Mouse (Mus musculus) retina, embryonic 14.5 days (tissue): ENCODE results near the gene 1700017B05Rik.

ENCODE experiments used
- DNase-seq: peaks from one replicate; pipeline ENCODE4 v3.0.0-alpha.2; 2015; ENCODE audit warnings: low spot score

Gene 1700017B05Rik

DNA sequence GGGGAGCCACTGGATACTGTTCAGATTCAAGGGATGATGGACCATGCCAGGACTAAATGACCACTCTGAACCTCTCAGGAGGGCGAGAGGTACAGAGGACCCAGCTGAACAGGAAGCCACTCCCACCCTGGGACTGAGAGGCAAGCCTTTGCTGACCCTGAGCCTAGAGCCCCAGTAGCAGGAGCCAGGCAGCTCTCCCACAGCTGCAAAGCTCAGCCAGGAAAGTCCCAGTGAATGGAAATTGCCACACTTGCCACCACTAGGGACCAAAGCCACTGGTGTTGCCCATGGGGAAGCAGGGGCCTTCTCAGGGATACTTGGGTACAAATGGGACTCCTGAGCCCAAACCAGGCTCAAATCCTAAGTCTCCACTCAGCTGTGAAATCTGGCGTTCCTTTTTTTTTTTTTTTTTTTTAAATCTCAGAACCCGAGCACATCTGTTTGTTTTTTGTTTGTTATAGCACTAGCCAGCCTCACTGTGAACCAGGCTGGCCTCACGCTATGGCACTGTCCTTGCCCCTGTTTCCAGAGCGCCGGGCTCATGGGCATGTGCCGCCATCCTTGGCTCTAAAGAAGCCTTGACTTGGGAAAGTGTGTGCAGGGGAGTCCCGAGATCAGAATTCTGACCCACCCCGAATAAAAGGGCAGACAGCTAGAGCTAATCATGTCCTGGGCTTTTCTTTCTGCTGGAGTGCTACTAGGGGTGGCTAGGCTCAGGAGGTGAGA lies 9.6 kb upstream of the 1700017B05Rik start:
- no peak for DNase-seq

DNA sequence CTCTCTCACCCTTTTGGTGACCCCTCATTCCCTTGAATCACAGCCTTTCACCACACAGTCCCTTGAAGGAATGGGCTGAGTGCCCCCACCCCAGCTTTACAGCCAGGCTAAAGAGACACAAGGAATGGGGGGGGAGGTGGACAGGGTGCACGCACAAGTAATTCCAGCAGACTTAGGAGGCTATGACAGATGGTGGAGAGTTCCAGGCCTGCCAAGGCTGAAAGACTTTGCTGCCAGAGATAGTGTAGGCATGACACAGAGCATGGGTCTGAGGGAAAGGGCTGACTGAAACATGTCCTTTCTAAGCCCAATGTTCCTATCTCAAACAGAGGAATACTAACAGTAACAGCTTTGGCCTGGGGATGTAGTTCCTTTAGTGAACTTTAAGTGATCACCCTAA lies 8.7 kb upstream of the 1700017B05Rik start:
- no peak for DNase-seq

DNA sequence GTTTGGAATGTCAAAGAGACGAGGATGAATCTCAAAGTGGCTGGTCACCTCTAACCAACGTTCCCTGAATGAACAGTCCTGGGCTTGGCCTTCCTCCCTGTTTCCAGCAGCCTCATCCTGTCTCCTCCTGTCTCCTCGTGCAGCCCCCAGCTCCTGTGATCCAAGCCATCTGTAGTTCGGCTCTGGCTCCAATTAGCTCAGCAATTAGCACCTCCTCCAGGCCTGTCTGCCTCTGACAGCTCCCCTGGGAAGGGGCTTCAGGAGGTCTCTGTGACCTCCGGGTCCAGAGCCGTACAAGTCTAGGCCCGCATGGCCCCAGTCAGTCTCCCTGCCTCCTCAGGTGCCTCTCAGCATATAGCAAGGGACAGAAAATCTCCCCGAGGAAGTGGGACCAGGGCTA lies 8.0 kb upstream of the 1700017B05Rik start:
- no peak for DNase-seq

DNA sequence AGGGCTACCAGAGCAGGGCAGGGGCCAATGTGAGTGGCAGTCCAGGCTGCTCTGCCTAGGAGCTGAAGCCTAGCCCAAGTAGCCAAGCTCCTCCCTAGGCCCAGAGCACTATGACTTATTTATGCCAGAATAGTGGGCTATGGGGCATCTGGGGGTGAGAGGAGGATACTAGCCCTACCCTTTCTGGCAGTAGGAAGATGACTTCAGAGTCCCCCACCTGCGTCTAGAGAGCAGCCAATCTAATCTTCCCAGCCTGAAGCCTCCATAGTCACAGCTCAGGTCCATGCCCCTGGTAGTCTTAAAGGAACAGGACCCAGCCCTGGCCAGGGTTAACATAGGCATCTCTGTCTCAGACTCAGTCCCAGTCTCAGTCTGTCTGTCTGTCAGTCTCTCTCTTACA lies 7.0 kb upstream of the 1700017B05Rik start:
- no peak for DNase-seq

DNA sequence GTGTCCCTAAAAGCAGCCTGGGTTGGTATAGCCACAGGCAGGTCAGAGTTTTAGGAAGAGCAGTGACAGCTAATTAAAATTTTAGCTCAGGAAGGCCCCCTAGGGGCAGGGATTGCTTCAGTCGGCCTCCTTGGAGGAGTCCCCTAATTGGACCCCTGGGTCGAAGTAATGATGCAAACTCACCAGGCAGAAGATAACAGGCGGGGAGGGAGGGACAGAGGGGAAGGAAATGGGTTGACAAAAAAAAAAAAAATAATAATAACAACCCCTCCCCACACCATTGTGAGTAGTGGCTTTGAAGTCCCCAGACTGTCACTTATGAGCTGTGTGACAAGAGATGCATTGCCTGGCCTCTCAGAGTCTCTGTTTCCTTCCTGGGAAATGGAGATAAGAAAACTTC lies 6.2 kb upstream of the 1700017B05Rik start:
- DNase-seq, result peak; percentile 76

DNA sequence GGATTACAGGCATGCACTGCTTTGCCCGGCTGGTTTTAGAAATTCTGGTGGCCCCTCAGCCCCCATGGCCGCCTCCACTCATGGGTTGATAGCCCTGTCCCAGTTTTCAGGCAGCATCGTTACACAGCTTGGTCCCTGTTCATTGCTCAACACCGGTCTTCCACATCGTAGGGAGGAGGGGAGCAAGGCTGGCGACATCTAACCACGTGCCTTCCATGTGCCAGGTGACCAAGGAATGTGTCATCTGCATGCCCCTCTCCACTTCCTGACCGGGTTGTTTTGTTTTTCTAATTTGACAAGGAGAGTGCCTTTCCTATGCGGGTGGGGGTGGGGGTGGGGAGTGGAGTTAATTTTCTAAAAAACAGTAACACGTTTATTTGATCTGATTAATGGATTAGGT lies 5.7 kb upstream of the 1700017B05Rik start:
- DNase-seq, result no peak

DNA sequence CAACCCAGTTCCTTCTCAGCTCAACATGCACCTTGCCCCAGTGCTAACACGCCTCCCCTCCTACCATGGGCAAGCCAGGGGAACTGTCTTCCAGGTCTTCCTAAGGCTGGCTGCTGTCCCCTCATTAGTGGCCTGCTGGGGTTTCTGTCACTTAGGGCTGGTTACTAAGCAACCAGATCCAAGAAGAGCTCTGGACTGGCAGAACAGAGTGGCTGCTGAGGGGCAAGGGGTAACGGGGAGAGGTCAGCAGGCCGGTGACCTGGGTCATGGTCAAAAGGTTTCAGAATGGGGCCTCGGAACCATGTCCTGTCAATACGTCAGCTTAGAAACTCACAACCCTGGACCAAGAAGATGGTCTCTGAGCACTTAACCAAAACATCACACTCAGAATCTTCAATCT lies 5.0 kb upstream of the 1700017B05Rik start:
- DNase-seq, result peak; percentile 72

DNA sequence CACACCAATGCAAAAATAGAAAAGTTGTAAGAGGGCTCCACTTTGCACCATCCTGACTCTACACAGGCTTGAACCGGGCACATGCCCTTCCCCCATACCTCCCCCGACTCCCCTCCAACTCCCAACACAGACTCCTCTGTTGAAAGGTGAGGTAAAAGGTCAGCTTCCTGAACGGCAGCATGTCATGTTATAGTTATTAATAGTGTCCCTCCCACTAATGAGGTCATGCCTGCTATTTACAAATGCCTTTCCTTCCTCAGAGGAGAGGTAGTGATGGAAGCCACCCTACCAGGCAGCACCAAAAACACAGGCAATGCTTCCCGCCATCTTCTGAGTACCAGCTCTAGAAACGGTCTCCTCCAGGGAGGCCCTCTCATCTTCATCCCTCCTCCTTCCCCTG lies 2.7 kb upstream of the 1700017B05Rik start:
- no peak for DNase-seq

DNA sequence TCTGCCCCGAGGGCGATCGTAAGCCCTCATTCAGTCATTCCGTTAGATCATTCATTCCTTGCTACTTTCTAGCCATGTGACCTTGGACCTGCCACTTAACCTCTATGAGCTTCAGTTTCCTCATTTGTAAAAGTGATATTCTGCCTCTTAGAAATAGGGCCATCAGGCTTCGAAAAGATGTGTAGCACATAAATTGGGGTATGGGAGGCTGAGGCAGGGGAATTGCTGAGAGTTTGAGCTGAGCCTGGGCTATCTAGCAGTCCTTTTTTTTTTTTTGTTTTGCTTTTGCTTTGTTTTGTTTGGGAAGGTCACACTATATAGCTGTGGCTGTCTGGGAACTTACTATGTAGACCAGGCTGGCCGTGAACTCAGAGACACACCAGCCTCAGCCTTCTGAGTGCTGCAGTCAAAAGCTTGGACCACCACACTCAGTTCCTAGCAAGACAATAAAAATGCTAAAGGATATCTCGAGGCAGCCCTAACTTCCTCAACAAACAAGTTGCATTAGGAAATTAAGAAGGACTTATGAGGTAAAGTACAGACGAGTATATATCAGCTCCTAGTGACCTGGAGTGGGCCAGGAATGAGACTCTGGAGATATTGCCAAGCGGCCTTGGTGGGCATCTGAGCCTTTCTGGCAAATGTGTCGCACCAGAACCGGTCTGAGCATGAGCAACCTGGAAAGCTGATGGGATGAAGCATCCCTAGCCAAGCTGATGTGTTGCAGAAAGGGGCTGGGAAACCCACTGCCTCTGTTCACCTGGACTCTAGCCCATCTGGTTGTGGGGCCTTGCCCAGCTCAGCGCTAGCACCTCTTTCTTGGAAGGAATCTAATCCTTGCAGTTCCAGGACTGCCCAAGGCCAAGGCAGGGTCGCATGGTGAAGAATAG lies 628 bp upstream of the 1700017B05Rik start:
- no peak for DNase-seq

DNA sequence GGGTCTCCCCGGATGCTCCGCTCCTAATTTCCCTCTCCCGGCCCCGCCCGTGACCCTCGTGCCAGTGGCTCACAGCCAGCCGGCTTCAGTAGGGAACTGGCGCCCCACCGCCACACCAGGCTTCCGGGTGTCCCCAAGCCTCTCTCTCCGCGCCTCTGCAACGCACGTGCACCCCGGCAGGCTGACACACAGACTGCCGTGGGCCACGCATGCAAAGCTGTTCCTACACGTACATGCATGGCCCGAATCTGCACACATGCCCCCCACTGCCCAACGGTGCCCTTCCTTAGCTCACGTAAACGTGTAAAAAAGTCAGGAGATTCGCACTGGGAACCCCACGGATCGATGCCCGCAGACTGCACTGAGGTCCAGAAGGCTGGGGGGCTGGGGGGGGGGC lies 898 bp downstream of the 1700017B05Rik start:
- no peak for DNase-seq

DNA sequence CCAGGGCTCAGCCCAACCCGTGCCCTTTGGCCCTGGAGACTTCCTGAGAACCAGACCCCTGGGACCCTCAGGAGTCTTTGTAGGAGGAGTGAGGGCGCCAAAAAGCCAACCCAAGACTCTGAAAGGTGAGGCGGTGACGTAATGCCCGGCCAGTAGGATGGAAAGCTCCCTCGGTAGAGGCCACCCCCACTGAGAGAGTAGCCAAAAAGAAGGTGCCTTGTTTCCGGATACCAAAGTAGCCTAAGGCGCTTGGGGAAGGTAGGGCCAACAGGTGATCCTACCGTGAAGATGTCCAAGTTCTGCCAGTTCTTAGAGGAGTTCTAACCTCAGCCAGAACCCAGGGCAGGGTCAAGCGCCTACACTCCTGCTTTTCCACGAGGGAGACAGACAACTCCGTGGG lies 1.5 kb downstream of the 1700017B05Rik start:
- no peak for DNase-seq

DNA sequence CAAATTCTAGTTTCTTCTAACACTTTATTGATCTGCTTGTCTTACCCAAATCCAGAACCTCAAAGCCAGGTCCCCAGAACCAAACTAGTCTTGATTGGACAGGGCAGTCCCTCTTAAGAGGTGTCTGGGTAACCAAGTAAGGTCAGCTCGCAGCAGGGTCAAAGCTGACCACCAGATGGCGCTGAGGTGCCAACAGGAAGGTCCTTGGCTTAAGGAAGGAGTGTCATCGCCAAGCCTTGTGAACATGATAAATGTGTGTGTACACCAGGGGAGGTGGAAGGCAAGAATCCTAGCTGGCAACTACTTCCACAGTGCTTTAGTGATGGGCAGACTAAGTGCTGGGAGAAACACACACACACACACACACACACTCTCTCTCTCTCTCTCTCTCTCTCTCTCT lies 2.7 kb downstream of the 1700017B05Rik start:
- DNase-seq, result peak; percentile 94

DNA sequence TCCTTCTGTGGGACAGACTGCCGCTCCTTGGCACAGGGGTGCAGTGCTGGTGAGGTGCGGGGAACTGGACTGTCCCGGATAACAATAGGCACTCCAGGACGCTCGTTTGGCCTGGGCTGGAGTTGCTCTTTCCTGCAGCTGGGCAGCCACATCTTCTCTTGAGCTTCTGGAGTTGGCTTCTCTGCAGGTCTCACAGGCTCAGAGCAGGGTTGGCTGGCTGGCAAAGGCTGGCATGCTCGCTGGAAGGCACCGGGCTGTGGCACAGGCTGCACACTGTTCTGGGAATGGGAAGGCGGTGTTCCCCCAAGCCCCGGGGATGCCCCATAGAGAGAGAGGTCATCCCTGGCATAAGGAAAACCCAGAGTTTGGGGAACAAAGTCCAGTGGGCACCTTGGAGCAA lies 4.8 kb downstream of the 1700017B05Rik start:
- no peak for DNase-seq

DNA sequence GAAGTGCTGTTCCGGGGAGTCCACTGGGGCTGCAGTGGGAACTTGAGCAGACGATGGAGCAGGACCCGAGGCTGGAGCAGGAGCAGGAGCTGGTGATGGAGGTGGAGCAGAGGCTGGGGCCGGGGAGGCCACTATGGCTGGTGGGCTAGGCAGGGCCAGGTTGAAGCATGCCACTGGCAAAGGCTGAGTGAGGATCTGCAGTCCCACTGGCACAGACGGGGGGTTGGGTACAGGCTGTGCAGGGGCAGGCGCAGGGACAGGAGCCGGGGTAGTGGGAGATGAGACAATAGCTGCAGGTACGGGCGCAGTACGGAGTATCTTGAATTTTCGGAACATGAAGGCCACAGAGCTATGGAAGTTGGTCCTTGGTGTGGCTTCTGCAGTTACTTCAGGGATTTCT lies 5.6 kb downstream of the 1700017B05Rik start:
- no peak for DNase-seq

DNA sequence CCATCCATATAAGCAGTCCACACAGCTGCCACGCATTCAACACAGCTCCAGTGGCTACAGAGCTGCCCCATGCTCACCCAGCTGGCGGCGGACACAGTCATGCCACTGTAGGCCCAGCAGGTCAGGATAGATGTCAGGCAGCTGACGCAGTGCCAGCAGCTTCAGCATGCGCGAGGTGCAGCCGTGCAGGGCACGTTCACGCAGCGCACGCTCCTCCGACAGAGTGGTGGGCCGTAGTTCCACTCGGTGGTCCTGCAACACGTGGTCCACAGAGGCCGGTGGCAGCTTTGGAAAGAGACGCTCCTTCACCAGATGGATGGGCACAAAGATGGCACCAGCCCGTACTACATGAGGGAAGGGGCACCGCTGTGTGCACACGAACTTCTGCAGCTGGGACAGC lies 6.1 kb downstream of the 1700017B05Rik start:
- no peak for DNase-seq

DNA sequence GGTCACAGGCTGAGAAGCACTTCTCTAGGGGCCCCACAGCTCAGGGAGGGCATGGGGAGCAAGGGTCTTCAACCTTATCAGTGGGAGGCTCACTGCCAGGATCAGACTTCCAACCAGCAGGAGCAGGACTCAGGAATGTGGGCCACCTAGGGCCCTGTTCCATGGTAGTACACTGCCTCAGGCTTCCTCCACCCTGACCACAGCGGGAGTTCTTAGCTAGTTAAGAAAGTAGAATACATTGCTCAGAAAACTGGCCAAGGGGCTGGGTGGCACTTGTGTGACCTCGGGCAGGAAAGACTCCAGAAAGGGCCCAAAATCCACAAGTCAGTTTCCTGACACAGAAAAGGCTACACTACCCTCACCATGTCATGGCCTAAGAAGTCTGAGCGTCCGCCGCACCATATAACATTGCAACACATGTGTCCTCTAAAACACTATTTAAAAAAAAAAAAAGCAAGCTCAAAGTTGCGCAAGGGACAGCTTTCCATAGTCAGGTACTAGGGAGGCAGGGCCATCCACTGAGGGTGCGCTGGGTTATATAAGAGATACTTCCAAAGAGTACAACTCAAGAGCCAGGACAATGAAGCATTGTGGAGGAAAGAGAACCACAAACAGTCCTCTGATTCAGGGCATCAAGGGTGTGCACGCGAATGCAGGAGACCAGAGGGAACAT lies 7.5 kb downstream of the 1700017B05Rik start:
- no peak for DNase-seq

DNA sequence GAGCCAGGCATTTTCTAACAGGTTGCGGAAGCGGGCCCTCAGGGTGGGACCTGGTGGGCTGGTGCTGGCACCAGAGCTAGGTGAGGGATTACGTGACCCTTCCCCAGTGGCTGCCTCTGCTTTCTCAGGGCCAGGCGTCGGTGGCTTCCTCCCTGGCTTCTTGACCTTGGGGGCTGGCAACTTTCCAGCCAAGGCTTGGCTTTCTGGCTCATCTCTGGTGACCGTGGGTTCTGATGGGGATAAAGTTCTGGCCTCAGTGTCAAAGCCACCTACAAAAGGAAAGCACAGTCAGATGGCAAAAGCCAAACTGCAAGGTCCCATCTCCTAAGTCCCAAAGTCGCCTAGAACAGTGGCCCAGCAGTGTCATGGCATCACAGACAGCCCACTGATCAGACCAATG lies 8.4 kb downstream of the 1700017B05Rik start:
- no peak for DNase-seq

DNA sequence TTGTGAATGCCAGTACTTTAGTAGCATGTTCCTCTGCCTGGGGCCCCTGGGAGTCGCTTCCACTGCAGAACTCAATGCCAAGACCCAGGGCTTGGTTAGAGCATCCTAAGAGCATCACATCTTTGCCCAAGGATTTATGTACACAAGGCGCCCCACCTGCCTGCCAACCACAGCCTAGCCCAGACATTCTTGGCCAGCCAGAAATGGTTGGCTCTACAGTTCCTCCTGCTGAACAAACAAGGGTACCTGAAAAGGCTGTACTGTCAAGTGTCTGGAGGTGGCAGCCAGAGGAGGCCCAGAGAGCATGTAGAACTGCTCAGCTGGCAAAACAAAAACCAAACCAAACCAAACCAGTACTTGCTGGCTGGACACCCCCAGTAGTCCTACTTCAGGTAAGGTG lies 11.3 kb downstream of the 1700017B05Rik start:
- no peak for DNase-seq

DNA sequence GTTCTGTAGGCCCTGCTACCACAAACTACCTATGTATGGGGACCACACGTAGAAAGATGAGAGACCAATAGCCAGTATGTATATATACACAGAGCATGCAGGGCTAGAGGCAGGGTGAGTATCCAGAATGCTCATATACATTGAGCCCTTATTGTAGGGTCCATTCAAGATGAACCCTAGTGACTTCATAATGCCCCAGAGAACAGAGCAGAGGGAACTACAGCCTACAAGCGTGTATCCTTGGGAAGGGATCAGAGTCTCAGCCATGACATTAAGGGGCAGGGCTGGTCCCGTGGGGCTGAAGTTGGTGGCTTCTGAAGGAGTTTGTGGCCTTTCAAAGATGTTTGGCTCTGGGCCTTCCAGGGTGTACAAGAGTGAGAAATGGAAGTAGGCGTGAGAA lies 12.4 kb downstream of the 1700017B05Rik start:
- DNase-seq, result no peak

DNA sequence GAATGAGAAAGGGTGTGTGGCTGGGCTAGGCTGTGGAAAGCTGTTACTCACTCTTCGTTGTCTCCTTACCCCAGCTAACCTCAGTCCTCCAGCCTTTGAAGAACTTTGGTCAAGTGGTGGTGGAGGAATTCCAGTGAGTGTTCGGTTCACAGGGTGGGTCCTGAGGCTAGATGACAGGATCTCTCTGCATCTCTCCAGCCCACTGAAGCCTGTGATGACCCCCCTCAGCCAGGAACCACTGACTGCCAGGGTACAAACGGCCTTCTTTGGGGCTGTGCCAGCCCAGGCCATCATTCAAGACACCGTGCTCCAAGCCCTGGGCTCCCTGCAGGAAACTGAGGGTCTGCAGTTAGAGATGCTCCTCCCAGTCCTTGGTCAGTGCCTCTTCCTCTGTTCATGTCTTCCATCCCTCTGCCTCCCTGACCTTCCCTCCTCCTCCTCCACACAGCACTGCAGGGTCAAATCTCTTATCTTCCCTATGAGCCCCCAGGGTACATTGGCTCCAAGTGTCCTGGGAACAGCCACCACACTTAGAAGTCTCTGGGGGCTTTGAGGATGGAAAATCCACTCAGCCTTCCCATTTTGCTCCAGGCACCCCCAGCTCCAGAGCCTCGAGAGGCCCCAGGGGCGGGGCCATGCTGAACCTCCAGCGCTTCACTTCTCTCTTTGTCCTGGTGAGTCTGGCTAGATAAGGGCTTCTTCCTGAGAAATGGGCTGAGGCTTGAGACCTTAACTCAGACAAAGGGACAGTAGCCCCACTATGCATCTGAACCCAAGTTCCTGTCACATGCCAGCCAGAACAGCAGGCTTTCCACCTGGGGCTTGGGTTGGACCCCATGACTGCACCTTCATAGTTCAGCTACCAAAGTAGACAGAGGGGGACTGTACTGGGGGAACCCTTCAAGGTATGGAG lies 14.1 kb downstream of the 1700017B05Rik start:
- no peak for DNase-seq

DNA sequence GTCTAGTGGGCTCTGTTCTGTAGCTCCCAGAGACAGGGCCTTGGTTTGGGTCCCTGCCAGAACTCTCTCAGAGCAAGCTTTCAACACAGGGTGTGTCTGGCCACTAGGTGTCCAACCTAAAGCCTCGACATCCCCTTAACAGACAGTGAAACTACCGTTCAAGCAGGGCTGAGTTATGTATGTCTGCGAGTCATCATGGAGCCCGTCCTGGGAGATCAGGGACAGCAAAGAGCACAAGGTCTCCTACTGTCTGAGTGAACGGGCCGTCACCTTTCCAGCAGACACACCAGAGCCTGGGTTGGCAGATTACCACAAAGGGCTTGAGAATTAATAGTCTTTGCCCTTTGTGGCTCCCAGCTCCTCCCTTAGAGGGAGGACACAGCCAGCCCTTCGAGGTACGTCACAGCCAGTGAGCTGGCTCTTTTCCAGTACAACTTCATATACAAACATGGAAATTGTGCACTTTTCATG lies 15.2 kb downstream of the 1700017B05Rik start:
- no peak for DNase-seq

DNA sequence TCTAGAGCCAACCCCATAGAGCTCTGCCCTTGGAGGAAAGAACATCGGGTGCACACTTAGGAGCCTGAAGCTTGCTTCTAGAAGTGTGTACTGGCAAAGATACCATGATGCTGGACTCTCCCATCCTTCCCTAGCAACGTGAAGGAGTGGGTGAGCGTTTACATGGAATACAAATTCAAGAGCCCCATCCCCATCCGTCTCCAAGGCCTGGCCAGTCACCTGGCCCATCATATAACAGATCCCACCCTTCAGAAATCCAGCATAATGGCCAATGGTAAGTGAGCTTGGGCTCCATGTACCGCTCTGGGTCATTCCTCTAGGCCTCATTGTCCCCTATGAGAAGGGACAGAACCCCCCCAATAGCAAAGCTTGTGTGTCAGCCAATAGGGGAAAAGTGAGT lies 15.9 kb downstream of the 1700017B05Rik start:
- no peak for DNase-seq
